Mouse (Mus musculus): ENCODE results near the gene Lamb1. TPM values are rescaled to one million over a fixed set of nuclear protein-coding genes. Genes with fewer than 3 reads are reported as not detected.

The Lamb1 gene
- total and polyA plus RNA-seq, 3 experiments = under 0.01 TPM; not detected in 2

- Histone ChIP-seq H3K36me3 (replicated peaks in 1 of 2; ENCODE audit: control insufficient read depth in 1 of 2, insufficient read depth in 1 of 2, low read length in 1 of 2) (no peaks in the 10 kb centered on the region), H3K27me3 (replicated peaks) (no peaks in the 10 kb centered on the region), H3K9ac (ENCODE audit: insufficient read depth, low read depth) (no peak overlapping the region), H3K27ac (ENCODE audit: insufficient read depth, low read depth) (no peak overlapping the region), H3K9me3 (replicated peaks; ENCODE audit: low read length) (no peaks in the 10 kb centered on the region), H3K4me2 (ENCODE audit: insufficient read depth, low read depth, poor library complexity, severe bottlenecking) (no peak overlapping the region), H3K79me2 (replicated peaks; ENCODE audit: control insufficient read depth, extremely low read depth, insufficient read depth, poor library complexity, severe bottlenecking) (no peaks in the 10 kb centered on the region), H3K4me3 (replicated peaks in 1 of 3; ENCODE audit: low read depth in 2 of 3, low read length in 2 of 3, poor library complexity in 1 of 3) (no peak overlapping the region), H3K4me1 (ENCODE audit: control insufficient read depth in 1 of 2, insufficient read depth in 2 of 2) (no peaks in the 10 kb centered on the region)
- in situ Hi-C loops (cut with MboI; ENCODE audit: low pct_ligation_motif_present, low pct_unique_long_range_greater_than_20kb, low sequenced_read_pairs) = no loop called here
- DNase-seq (ENCODE audit: extremely low read depth) = no peak
- dilution Hi-C loops (cut with MboI; ENCODE audit: extremely low pct_ligation_motif_present, extremely low pct_unique_long_range_greater_than_20kb, low sequenced_read_pairs) = no loop called here
- TF ChIP-seq ETS1 (conservative IDR thresholded peaks at IDR 0.05; ENCODE audit: low read depth, low read length) (no peak), USF2 (conservative IDR thresholded peaks at IDR 0.05; ENCODE audit: low read depth, low read length) (no peak), IRF4 (IDR thresholded peaks at IDR 0.05; ENCODE audit: low read depth, low read length) (no peak), HCFC1 (IDR thresholded peaks at IDR 0.05; ENCODE audit: low read depth, low read length) (no peak), RCOR1 (conservative IDR thresholded peaks at IDR 0.05; ENCODE audit: low read depth, low read length) (no peak)
Measured at GRCm38 (mm10) chr12:31246153-31246552, 18.9 kb upstream of the Lamb1 start.

DNA sequence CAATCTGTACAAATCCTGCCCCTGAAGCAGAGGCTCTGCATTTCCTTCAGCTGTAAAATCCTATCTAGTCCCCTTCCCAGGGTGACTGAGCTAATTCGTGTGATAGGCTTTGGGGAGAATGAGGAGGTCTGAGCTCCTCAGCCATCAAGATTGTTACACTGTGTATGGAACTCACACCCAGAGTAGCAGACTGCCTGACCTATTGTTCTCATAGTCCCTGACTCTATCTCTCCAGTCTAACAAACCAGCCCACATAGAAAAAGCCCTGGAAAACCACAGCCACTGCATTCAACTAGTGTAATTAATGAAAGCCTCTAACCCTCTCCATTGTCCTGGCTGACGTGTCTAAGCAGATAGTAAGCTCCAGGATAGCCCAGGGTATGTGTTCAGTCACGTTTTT is 18.4 kb upstream of the Lamb1 start:
- in situ Hi-C loops (cut with MboI; ENCODE audit: low pct_ligation_motif_present, low pct_unique_long_range_greater_than_20kb, low sequenced_read_pairs) = no loop called here
- no peaks in the 10 kb centered on the region for H3K9me3 ChIP-seq (replicated peaks; ENCODE audit: low read length)

GRCm38 (mm10) chr12:31248165-31248564 is 16.9 kb upstream of the Lamb1 start:
- H3K27ac ChIP-seq (ENCODE audit: insufficient read depth, low read depth) = no peak overlapping the region
- dilution Hi-C loops (cut with MboI; ENCODE audit: extremely low pct_ligation_motif_present, extremely low pct_unique_long_range_greater_than_20kb, low sequenced_read_pairs) = no loop called here
- no peaks in the 10 kb centered on the region for H3K9me3 ChIP-seq (replicated peaks; ENCODE audit: low read length)
- H3K9ac ChIP-seq (ENCODE audit: insufficient read depth, low read depth) = no peak overlapping the region
- H3K4me3 ChIP-seq (replicated peaks in 1 of 3; ENCODE audit: low read depth in 2 of 3, low read length in 2 of 3, poor library complexity in 1 of 3) = no peak overlapping the region
- no peaks in the 10 kb centered on the region for H3K27me3 ChIP-seq (replicated peaks)
- no peaks in the 10 kb centered on the region for H3K36me3 ChIP-seq (replicated peaks in 1 of 2; ENCODE audit: control insufficient read depth in 1 of 2, insufficient read depth in 1 of 2, low read length in 1 of 2)
- H3K79me2 ChIP-seq (replicated peaks; ENCODE audit: control insufficient read depth, extremely low read depth, insufficient read depth, poor library complexity, severe bottlenecking) = no peaks in the 10 kb centered on the region
- in situ Hi-C loops (cut with MboI; ENCODE audit: low pct_ligation_motif_present, low pct_unique_long_range_greater_than_20kb, low sequenced_read_pairs) = no loop called here
- no peak for TF ChIP-seq MYC (IDR thresholded peaks at IDR 0.05; ENCODE audit: low read depth, low read length)
- TF ChIP-seq KAT2A (IDR thresholded peaks at IDR 0.05; ENCODE audit: insufficient replicate concordance, low read length) = no peak
- no peak for TF ChIP-seq ZMIZ1 (IDR thresholded peaks at IDR 0.05; ENCODE audit: low read depth, low read length)
- no peak for TF ChIP-seq JUN (IDR thresholded peaks at IDR 0.05; ENCODE audit: insufficient read depth, low read depth, low read length)
- TF ChIP-seq MAZ (IDR thresholded peaks at IDR 0.05; ENCODE audit: low read depth, low read length) = no peak
- no peak for TF ChIP-seq CHD1 (IDR thresholded peaks at IDR 0.05; ENCODE audit: low read depth, low read length)
- TF ChIP-seq USF2 (conservative IDR thresholded peaks at IDR 0.05; ENCODE audit: low read depth, low read length) = no peak
- TF ChIP-seq MAX (IDR thresholded peaks at IDR 0.05; ENCODE audit: low read length) = no peak
- no peak for TF ChIP-seq MAFK (IDR thresholded peaks at IDR 0.05; ENCODE audit: insufficient replicate concordance, low read length)
- no peak for TF ChIP-seq NELFE (IDR thresholded peaks at IDR 0.05; ENCODE audit: low read depth, low read length)
- TF ChIP-seq CHD2 (IDR thresholded peaks at IDR 0.05; ENCODE audit: low read length) = no peak
- TF ChIP-seq ELF1 (IDR thresholded peaks at IDR 0.05; ENCODE audit: low read depth, low read length) = no peak
- no peak for TF ChIP-seq ZNF384 (IDR thresholded peaks at IDR 0.05; ENCODE audit: low read depth, low read length)
- TF ChIP-seq POLR2AphosphoS2 (IDR thresholded peaks at IDR 0.05; ENCODE audit: low read depth, low read length) = no peak
- no peak for TF ChIP-seq POLR2A (IDR thresholded peaks at IDR 0.05; ENCODE audit: low read depth, low read length)
- no peak for TF ChIP-seq RAD21 (IDR thresholded peaks at IDR 0.05; ENCODE audit: low read depth, low read length)
- TF ChIP-seq CTCF (conservative IDR thresholded peaks at IDR 0.05 in 1 of 2, IDR thresholded peaks at IDR 0.05 in 1 of 2; ENCODE audit: low read depth in 2 of 2, low read length in 2 of 2) = no peak
- TF ChIP-seq NRF1 (IDR thresholded peaks at IDR 0.05; ENCODE audit: low read depth, low read length) = no peak
- TF ChIP-seq PAX5 (IDR thresholded peaks at IDR 0.05; ENCODE audit: low read length) = no peak
- no peak for TF ChIP-seq IRF4 (IDR thresholded peaks at IDR 0.05; ENCODE audit: low read depth, low read length)
- H3K4me1 ChIP-seq (ENCODE audit: control insufficient read depth in 1 of 2, insufficient read depth in 2 of 2) = no peaks in the 10 kb centered on the region
- no peak overlapping the region for H3K4me2 ChIP-seq (ENCODE audit: insufficient read depth, low read depth, poor library complexity, severe bottlenecking)
- no peak for DNase-seq (ENCODE audit: extremely low read depth)

More for the DNA sequence above, 18.4 kb upstream of the Lamb1 start:
- H3K36me3 ChIP-seq (replicated peaks in 1 of 2; ENCODE audit: control insufficient read depth in 1 of 2, insufficient read depth in 1 of 2, low read length in 1 of 2) = no peaks in the 10 kb centered on the region
- H3K27ac ChIP-seq (ENCODE audit: insufficient read depth, low read depth) = no peak overlapping the region
- DNase-seq (ENCODE audit: extremely low read depth) = no peak
- dilution Hi-C loops (cut with MboI; ENCODE audit: extremely low pct_ligation_motif_present, extremely low pct_unique_long_range_greater_than_20kb, low sequenced_read_pairs) = no loop called here
- H3K4me1 ChIP-seq (ENCODE audit: control insufficient read depth in 1 of 2, insufficient read depth in 2 of 2) = no peaks in the 10 kb centered on the region
- H3K4me2 ChIP-seq (ENCODE audit: insufficient read depth, low read depth, poor library complexity, severe bottlenecking) = no peak overlapping the region
- no peak overlapping the region for H3K9ac ChIP-seq (ENCODE audit: insufficient read depth, low read depth)
- H3K4me3 ChIP-seq (replicated peaks in 1 of 3; ENCODE audit: low read depth in 2 of 3, low read length in 2 of 3, poor library complexity in 1 of 3) = no peak overlapping the region
- TF ChIP-seq JUN (IDR thresholded peaks at IDR 0.05; ENCODE audit: insufficient read depth, low read depth, low read length) (no peak), TCF12 (IDR thresholded peaks at IDR 0.05; ENCODE audit: low read depth, low read length) (no peak), ZC3H11A (IDR thresholded peaks at IDR 0.05; ENCODE audit: low read depth, low read length) (no peak), E2F4 (IDR thresholded peaks at IDR 0.05; ENCODE audit: insufficient replicate concordance, low read depth, low read length) (no peak), ELF1 (IDR thresholded peaks at IDR 0.05; ENCODE audit: low read depth, low read length) (no peak), JUND (conservative IDR thresholded peaks at IDR 0.05; ENCODE audit: low read depth, low read length) (no peak), NELFE (IDR thresholded peaks at IDR 0.05; ENCODE audit: low read depth, low read length) (no peak), RAD21 (IDR thresholded peaks at IDR 0.05; ENCODE audit: low read depth, low read length) (no peak), ZNF384 (IDR thresholded peaks at IDR 0.05; ENCODE audit: low read depth, low read length) (no peak), CHD2 (IDR thresholded peaks at IDR 0.05; ENCODE audit: low read length) (no peak), MXI1 (IDR thresholded peaks at IDR 0.05; ENCODE audit: low read depth, low read length) (no peak), PAX5 (IDR thresholded peaks at IDR 0.05; ENCODE audit: low read length) (no peak)
- H3K79me2 ChIP-seq (replicated peaks; ENCODE audit: control insufficient read depth, extremely low read depth, insufficient read depth, poor library complexity, severe bottlenecking) = no peaks in the 10 kb centered on the region
- H3K27me3 ChIP-seq (replicated peaks) = no peaks in the 10 kb centered on the region
